Mouse (Mus musculus): ENCODE data around the gene Htra1.

- TF ChIP-seq POLR2A (IDR thresholded peaks at IDR 0.05; ENCODE audit: insufficient read depth, low read length) = no peak
- TF ChIP-seq CTCF (IDR thresholded peaks at IDR 0.05; ENCODE audit: low read depth, low read length) = no peak
These were observed 37.5 kb upstream of the Htra1 start for GRCm38 (mm10) chr7:130898373-130898772.
